Mouse (Mus musculus) telencephalon, adult 2 months (tissue): ENCODE measurements around the gene Ptpn18.
A peak's percentile ranks its signal among the peaks of the same experiment; 100 is the strongest.
"Not testable (repeated sequence)": the region's sequence is repeated elsewhere in the genome, so short reads cannot be mapped to it uniquely, and the experiment has no call there.

Experiments used
- DNase-seq: peaks from one replicate; pipeline ENCODE4 v3.0.0-alpha.2; 2011; ENCODE audit warnings: low read depth, low spot score

Ptpn18 gene

DNA sequence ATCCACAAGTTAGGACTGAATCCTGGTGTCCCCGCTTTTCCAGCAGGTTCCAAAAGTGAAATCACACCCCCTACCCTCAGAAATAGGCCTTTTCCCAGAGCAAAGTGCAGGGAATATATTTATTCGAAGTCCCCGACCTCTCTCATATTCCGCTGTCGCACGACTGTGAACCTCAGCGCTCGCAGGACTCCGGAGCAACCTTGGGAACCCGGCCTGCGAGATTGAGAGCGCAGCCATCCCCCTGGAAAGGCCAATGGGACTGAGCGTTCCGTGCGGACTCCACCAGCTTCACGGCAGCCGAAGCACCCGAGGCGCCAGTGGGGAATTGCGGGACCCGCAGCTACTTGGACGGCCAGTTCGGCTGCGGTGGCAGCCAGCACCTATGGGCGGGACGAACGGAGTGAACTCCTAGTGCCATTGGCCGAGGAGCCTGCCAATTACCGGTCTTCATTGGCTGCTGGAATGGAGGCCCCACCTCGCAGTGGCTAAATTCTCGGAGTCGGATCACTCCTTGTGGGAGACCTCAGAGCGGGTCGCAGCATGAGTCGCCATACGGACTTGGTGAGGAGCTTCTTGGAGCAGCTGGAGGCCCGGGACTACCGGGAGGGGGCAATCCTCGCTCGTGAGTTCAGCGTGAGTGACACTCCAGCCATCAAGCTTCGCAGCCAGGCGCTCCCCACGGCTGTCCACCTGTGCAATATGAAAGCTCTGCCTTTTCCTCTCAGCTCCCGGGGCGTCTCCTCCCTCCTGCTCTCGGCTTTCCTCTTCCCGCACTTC lies at the start of gene Ptpn18:
Gene Ptpn18 (plus strand): TSS at position 479 of the 777 bp plus-strand sequence.
- DNase-seq: peak; percentile 54

DNA sequence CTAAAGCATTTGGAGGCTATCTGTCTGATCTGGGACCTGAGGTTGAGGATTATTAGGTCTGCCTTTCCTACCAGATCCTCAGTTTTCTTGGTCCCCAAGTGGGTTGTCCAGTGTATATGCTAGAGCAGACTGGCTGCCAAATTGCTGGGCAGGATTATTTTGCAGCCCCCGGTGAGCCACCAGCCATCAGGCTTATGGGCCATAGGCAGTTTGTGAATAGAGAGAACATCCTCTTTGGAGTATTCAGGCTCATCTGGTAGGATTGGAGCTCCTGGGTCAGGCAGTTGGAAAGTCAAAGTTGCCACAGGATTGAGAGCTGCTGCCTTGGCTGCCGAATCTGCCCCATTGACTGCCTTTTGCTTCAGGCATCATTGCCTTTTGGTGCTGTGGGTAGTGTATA lies 31.1 kb upstream of the Ptpn18 start:
- no peak for DNase-seq

DNA sequence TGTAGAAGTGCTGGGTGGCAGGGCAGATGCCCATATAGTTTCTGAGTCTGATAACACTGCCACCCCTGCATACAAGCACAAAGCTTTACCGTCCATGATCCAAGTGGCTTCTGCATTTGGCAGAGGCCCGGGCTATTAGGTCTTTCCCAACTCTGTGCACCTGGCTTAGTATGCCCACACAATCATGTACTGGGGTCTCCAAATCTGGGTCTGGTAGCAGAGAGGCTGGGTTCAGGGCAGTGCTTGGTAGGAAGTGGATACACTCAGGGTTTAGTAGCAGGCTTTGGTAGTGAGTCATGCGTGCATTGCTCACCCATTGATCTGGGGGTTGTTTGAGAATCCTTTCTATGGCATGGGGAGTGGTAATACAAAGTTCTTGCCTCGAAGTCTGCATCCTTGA lies 30.3 kb upstream of the Ptpn18 start:
- no peak for DNase-seq

DNA sequence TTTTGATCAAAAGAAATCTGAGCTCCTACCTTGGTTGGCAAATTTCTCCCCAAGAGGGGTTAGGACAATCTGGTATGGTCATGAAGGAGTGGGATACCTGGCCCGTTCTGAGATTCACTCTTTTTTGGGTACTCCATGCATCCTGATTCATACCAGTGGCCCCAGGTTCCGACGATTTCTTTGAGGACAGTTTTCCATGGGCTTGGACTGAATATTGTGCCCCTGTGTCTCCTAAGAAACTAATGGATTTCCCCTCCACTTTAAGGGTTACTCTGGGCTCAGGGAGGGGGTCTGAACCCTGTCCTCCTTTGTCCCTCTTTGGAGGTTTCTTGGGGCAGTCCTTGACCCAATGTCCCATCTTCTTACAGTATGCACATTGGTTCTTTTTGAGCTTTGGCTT lies 28.6 kb upstream of the Ptpn18 start:
- DNase-seq: no peak

DNA sequence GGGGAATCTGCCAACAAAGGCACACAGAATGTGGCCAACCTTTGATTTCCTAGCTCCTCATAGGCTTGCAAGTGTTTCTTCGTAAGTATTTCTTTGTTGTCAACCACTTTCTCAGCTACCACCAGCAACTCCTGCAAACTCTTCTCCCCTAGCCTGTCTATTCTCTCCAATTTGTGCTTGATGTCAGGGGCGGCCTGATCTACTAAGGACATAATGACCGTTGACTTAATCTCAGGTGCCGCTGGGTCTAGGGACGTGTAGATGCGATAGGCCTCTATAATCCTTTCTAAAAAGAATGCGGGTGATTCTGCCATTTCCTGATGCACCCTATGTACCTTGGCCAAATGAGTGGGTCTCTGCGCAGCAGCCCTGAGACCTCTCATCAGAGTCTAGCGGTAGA lies 28.1 kb upstream of the Ptpn18 start:
- DNase-seq: no peak

DNA sequence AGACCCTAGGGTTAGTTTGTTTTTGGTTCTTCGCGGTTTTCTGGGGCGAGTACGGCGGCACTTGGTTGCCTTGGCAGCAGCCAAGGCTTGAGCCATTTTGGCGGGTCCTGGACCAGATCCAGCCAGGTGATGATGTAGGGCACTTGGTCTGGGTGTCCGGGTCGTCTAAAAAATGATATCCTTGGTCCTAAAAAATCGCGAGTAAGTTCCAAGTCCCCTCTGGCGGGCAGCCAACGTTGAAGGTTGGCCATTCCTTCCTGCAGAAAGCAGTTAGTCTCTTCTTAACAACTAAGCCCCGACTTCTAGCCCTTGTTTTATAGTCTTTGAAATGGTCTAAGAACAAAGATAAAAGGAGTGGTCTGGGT lies 27.2 kb upstream of the Ptpn18 start:
- DNase-seq: no peak

DNA sequence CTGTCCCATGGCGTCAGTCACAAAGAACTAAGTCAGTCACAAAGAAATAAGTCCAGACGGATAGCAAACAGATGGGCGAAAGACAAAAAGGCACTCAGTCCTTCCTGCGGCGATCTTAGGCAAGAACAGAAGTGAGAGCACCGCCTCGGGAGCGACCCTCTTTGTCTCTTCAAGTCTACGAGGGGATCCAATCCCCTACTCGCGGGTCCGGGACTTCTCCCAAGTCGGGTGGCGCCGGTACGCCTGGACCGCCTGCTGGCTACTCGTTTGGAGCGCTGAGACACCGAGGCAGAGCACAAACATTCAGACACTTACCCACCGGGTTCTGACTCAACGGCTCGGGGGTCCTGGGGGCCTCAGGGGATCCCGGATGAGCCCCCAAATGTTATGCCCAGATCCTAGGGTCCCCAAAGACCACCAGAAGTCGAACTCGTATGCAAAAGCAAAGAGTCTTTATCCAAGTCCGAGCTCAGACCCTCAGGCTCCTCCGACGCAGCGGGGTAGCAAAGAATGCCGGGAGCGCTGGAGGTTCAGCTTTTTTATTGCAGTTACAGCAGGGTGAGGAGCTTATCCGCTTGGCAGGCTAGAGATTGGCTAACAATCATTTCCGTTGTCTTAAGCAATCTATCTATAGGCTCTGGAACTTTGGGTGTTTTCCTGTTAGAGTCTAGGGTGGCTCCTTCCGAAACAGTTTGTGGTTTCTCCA lies 26.6 kb upstream of the Ptpn18 start:
- DNase-seq: peak; percentile 76

DNA sequence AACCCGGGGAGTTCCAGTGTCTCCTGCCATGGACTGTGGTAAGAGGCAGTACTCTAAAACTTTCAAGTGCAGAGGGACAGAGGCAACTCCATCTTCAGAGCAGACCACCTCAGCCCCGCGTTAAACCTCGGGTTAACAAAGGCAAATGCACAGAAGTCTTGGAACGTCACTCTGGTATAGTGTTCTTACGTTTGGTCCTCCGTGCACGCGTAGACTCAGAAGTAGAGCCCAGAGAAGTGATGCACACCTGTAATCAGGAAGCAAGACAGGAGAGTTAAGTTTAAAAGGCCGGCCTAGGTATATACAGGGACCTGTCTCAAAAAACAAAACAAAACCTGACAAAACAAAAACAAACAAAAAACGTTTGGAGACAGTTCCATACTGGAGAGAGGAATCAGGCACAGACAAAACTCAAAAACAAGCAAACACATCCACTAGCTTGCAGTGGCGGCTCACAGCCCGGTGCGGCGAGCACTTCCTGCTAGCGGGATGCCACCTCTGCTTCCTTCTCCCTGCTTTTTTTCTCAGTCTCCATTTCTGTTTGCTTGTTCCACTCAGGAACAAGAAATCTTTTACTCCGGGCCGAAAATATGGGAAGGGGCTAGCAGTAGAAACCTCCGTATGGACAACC lies 25.6 kb upstream of the Ptpn18 start:
- DNase-seq: no peak

DNA sequence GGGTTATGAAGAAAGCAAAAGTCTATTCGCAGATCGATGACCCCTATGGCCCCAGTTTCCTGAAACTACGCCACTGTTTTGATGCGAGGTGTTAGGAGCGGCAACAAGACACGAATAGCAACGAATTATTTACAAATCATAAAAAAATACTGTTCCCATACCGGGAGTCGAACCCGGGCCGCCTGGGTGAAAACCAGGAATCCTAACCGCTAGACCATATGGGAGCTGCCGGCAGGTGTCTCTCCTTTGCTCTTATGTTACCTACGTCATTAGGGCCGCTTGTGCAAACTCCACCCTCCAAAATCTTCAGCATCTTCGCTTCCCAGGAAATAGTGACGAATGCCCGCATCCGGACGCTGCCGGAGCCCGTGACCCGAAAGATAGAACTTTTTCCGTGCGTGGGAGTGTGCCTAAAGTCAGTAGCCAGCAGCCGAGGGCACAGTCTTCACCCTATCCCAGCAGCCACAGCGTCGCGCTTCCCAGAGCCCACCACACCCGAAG lies 24.9 kb upstream of the Ptpn18 start:
- peak; percentile 78 for DNase-seq

DNA sequence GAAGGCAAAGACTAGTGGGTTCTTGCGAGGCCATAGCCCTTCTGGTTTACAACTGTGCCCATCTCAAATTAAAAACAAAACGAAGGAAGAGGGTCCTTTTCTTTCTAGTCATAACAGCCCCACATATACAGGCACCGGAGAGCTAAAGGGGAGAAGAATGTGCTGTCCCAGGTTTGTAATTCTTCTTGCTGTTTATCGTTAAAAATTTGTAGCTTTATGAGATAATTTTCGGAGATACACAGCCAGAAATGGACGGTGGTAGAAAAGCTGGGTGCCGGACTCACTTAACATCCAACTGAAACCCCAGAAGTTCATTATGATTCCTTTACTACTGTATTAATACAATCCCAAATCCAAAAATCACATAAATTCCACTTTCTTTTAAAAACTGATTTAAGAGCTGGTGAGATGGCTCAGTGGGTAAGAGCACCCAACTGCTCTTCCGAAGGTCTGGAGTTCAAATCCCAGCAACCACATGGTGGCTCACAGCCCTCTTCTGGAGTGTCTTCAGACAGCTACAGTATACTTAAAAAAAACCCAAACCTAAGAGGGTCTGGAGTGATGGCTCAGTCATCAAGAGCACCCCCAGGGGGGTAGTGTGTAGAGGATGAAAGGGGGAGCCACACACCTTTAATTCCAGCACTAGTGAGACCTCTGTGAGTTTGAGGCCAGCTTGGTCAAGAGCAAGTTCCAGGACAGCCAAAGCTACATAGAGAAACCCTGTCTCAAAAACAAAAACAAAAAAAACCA lies 24.0 kb upstream of the Ptpn18 start:
- DNase-seq: no peak

DNA sequence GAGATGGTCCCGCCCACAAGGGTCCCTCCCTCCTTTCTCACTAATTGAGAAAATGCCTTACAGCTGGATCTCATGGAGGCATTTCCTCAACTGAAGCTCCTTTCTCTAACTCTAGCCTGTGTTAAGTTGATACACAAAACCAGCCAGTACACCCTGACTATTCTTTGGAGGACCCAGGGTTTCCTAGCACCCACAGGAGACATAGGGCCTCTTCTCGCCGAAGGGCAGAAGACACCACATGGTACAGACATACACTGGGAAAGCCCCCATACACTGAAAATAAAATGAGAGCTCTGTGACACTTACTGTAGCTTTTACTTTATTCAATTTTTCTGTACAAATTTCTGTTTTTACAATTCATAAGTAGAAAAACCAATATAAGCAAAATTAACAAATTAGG lies 23.2 kb upstream of the Ptpn18 start:
- DNase-seq: no peak

DNA sequence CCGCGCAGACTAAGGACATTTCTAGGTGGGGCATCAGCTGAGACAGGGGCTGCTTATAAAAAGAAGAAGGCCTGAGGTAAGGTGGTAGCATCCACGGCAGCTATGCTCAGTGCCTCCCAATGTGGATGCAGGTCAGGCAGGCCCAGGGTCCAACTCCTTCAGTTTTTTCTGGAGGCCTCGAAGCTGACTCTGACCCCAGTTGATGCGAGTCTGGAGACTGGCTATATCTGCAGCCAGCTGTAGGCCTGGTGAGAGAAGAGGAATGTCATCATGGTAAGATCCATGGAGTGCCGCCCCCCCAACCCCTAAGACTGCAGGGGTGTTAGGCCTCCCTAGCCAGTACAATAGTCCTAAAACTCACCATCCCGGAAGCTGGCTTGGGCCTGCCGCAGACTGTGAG lies 22.2 kb upstream of the Ptpn18 start:
- not testable (repeated sequence) for DNase-seq

DNA sequence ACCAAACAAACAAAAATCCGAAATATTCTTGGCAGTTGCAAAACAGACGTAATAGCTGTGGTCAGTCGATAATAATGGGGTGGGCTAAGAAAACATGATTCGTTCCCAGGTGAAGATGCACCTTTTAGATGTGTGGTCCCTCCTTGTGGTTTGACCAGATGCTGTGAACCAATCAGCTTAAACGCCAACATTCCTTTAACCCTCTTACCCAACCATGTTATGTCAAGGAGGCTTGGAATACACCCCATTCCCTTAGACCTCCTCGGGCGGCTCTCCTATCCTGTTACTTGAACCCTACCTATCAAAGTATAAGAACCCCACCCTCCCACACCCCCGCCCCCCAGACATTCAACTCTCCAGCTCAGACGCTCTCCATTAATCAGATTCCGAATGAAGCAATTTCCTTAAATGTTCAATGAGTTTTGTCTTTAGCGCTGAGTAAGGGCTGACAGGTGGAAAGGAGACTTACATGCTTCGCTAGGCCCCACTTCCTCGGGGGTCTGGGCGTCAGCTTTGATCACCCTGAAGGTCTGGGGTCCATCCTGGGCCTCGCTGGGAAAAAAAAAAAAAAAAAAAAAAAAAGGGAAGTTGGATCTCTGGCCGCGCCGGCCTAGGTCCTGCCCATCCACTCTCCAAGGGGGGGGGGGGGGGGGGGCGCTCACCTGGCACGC lies 21.0 kb upstream of the Ptpn18 start:
- no peak for DNase-seq

DNA sequence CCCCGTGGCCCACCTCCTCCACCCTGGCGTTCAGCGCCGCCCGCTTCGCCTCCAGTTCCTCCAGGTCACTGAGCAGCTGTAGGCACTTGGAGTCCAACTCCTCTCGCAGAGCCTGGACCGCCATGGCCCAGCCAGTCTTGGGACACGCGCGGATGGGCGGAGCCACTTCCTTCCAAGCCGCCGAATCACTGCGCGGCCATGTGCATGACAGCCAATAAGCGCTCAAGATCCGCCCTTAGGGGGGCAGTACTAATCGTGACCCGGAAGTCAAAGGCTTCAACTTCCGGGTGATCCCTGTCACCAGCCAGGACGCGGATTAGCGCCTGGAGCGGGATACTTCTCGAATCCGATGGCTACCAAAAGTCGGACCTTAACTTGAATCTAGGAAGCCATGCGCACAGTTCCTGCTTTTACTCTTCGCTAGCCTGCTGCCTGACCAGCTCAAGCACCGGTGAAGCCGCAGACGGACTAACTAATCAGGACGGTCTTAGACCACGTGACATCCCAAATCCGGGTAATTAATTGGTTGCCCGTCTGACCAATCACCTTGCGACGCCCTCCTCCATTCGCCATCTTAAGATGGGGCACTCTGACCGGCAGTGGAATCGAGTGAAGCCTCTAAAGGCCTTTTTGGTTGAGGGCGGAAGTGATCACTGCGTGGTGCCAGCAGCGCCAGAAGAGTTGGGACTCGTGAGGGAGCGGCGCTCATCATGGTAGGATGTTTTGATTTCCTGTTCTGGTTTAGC lies 20.2 kb upstream of the Ptpn18 start, which contains the start of the genes Ccdc115 and Imp4:
Gene Ccdc115 (minus strand): TSS at position 458 of the 746 bp plus-strand sequence.
Gene Imp4 (plus strand): TSS at position 637 of the 746 bp plus-strand sequence.
- DNase-seq: peak; percentile 100

DNA sequence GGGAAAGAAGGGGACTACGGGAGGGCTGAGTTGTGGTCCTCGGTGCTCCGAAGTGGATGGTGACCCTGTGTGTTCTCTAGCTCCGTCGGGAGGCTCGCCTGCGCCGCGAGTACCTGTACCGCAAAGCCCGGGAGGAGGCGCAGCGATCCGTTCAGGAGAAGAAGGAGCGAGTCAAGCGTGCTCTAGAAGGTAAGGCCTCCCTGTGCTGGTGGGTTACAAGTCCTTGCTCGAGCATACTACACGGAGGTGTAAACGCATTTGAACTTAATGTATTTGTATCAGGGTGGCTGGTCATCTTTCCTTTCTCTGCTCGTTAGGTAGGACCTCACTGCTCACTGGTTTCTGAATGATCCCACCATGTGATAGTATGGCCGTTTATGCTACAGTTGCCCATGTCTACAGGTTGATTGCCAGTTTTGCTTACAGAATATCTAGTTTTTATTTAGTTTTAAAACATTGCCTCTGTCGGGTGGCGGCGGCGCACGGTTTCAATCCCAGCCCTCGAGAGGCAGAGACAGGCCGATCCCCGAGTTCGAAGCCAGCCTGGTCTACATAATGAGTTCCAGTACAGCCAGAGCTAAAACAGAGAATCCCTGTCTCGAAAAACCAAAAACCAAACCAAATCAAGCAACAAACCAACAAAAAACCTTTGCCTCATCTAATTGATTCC lies 19.5 kb upstream of the Ptpn18 start:
- DNase-seq: no peak

DNA sequence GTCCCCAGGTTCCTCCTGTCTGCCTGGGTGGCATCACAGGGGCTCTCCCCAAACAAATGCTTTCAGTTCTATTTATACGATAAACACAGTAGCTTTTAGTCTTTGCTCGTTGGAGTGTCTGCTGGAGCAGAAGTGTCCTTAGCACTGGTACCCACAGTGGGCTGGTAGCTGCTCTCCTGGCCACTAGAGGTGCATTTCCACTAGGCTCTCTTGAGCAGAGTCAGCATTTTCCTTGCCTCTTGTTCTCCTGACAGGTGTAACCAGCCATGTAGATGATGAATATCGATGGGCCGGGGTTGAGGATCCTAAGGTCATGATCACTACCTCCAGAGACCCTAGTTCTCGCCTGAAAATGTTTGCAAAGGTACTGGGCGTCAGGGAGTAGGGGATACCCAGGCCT lies 16.4 kb upstream of the Ptpn18 start:
- DNase-seq: no peak

DNA sequence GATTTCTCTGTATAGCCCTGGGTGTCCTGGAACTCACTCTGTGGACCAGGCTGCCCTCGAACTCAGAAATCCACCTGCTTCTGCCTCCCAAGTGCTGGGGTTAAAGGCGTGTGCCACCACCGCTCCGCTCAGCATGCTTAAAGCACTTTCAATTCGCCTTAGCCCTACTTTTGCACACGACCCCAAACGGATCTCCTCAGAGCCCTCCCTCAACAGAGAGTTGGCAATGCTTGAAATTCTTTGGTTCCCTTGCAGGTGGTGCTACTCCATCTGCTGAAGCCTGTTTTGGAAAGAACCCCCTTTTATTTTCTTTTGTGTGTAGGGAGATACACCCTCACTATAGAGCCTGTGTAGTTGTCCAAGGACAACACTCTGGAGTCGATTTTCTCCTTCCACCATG lies 1.1 kb upstream of the Ptpn18 start:
- DNase-seq: no peak

DNA sequence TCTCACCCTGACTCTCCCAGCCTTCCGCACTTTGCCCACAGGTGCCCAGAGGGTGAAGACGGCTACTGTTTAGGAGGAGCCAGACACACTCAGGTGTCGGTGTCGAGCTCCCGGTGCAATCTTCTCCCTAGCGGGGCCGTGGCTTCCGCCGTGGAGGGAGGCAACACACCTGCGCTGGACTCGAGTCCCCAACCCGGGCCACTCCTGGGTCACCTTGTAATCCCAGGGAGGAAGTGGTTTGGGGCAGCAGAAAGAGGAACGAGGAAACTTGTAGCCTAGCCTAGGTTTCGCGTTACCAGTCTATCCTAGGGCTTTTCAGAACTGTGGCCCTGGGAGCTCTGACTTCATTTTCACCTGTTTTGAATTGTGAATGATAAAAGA lies 489 bp downstream of the Ptpn18 start:
- DNase-seq: no peak

DNA sequence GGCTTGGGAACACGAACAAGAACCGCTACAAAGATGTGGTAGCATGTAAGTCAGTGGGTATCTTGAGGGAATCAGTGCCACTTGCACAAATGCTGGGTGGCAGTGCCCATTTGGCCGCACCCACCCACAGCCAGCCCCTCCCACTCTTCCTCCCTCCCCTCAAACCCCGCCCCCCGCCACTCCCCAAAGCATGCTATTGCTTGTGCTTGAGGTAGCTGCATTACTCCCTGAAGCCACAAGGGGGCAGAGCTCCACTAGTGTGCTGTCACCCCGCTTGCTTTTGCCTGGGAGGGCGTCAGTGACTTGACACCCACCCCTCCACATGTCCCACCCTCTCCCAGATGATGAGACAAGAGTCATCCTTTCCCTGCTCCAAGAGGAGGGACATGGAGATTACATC lies 3.2 kb downstream of the Ptpn18 start:
- DNase-seq: no peak

DNA sequence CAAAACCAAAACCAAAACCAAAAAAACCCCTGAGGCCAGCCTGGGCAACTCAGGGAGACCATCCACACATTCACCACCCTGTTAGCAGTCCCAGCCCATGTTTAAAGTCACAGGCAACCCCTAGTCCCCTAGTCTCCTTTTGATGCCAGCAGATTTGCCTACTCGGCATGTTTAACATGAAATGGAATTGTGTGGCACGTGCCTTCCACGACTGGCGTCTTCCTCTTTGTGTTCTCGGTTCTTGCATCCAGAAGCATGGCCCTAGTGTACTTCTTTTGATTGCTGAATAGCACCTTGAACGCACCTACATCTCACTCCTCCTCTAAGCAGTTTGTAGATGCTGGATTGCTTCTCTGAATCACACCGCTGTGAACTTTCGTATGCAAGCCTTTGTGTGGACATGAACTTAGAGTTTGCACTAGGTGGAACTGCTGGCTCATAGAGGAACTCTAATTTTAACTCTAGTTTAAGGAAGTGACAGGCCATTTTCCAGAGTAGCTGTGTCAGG lies 4.8 kb downstream of the Ptpn18 start:
- no peak for DNase-seq
